Mouse (Mus musculus): ENCODE data around the gene Nudt16l1. TPM values are rescaled to one million over a fixed set of nuclear protein-coding genes. Genes with fewer than 3 reads are reported as not detected.

Gene Nudt16l1
- polyA plus RNA-seq, 2 experiments = 28.8 to 51.8 TPM

DNA sequence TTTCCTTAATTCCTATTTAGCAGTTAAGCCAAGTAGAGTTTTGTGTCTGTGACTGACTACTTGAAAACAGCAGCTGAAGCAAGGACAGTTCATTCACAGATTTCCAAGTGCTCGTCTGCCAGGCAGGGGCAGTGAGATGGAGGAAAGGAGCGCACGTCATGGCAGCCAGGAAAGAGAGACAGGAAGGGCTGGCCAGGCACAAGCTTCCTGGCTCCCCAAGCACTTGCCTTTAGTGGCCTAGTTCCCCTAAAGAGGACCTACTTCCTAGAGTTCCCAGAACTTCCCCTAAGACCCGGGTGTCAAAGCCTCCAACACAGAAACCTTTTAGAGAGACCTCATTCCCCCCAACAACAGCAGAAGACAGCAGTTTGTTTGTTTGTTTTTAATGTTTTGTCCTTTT lies 18.0 kb upstream of the Nudt16l1 start:
- no peak for DNase-seq (ENCODE audit: low read depth in 3 of 3, low spot score in 3 of 3)
- Histone ChIP-seq H3K9ac (replicated peaks) (no peak overlapping the region), H3K9me3 (ENCODE audit: control insufficient read depth, low read length) (no peaks in the 10 kb centered on the region), H3K4me1 (replicated peaks; ENCODE audit: control insufficient read depth in 2 of 2, insufficient read depth in 2 of 2, low read length in 1 of 2) (0 out of 4 replicates have a peak, but pooled peaks cover 0 to 2% of the 10 kb centered on the region in 2 experiments), H3K4me2 (ENCODE audit: low read depth) (no peak overlapping the region), H3K4me3 (ENCODE audit: insufficient read depth in 1 of 2, low read depth in 2 of 2, low read length in 2 of 2) (no peak overlapping the region), H3K27me3 (ENCODE audit: control insufficient read depth, insufficient read depth, low read length) (no peaks in the 10 kb centered on the region), H3K27ac (no peak overlapping the region), H3K36me3 (replicated peaks; ENCODE audit: control insufficient read depth, insufficient read depth, low read depth) (no peaks in the 10 kb centered on the region; the same call in none of the 2 replicates)
- no peak for ATAC-seq (ENCODE audit: insufficient read depth)
- TF ChIP-seq EP300 (IDR thresholded peaks at IDR 0.05; ENCODE audit: low read depth) (no peak), CTCF (IDR thresholded peaks at IDR 0.05; ENCODE audit: low read depth) (no peak)
- WGBS (ENCODE audit: insufficient replicate concordance) = 31% methylated on average over 4 of the region's 4 CpGs

DNA sequence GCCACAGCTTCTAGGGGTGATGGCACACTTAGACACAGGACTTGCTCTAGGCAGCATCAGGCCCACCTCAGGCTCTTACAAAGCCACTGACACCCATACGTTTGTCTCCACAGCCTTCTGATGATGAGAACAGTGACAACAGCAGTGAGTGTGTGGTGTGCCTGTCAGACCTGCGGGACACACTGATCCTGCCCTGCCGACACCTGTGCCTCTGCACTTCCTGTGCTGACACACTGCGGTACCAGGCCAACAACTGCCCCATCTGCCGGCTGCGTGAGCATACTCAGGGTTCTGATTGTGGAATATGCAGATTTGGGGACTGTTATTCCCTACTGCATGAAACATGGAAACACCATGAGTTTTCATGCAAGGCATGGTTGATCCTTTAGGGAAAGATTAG lies 16.1 kb upstream of the Nudt16l1 start:
- Histone ChIP-seq H3K4me3 (ENCODE audit: insufficient read depth in 1 of 2, low read depth in 2 of 2, low read length in 2 of 2) (no peak overlapping the region), H3K4me2 (ENCODE audit: low read depth) (no peak overlapping the region), H3K9me3 (ENCODE audit: control insufficient read depth, low read length) (no peaks in the 10 kb centered on the region), H3K27ac (no peak overlapping the region), H3K4me1 (replicated peaks; ENCODE audit: control insufficient read depth in 2 of 2, insufficient read depth in 2 of 2, low read length in 1 of 2) (0 out of 4 replicates have a peak, but pooled peaks cover 0 to 5% of the 10 kb centered on the region in 2 experiments), H3K9ac (replicated peaks) (no peak overlapping the region), H3K27me3 (ENCODE audit: control insufficient read depth, insufficient read depth, low read length) (no peaks in the 10 kb centered on the region), H3K36me3 (replicated peaks; ENCODE audit: control insufficient read depth, insufficient read depth, low read depth) (no peaks in the 10 kb centered on the region; the same call in none of the 2 replicates)
- DNase-seq (ENCODE audit: low read depth in 3 of 3, low spot score in 3 of 3) (no peak), ATAC-seq (ENCODE audit: insufficient read depth) (no peak)
- TF ChIP-seq EP300 (IDR thresholded peaks at IDR 0.05; ENCODE audit: low read depth) (no peak), CTCF (IDR thresholded peaks at IDR 0.05; ENCODE audit: low read depth) (no peak)
- WGBS (ENCODE audit: insufficient replicate concordance) = 79% methylated on average over 6 of the region's 6 CpGs

DNA sequence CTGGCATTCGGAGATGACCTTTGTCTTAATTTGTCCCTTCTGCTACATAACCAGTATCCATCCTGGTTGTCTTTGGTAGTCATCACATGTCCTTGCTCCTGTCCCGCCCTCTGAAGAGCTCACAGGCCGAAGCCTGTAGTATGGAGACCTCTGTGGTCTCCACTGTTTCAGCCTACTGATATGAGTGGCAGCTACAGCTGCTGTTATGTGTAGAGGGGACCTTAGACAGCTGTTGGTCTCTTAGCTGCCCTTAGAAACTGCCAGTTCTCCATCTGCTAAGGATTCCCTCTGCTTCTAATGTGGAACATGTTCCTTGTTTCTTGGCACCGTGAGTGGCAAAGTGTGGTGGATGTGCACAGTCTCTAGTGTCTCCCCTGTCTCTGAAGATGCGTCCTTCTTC lies 14.6 kb upstream of the Nudt16l1 start:
- Histone ChIP-seq H3K9ac (replicated peaks) (no peak overlapping the region), H3K27me3 (ENCODE audit: control insufficient read depth, insufficient read depth, low read length) (no peaks in the 10 kb centered on the region), H3K4me2 (ENCODE audit: low read depth) (no peak overlapping the region), H3K9me3 (ENCODE audit: control insufficient read depth, low read length) (no peaks in the 10 kb centered on the region), H3K4me1 (replicated peaks; ENCODE audit: control insufficient read depth in 2 of 2, insufficient read depth in 2 of 2, low read length in 1 of 2) (0 out of 4 replicates have a peak, but pooled peaks cover 0 to 8% of the 10 kb centered on the region in 2 experiments), H3K27ac (no peak overlapping the region), H3K36me3 (replicated peaks; ENCODE audit: control insufficient read depth, insufficient read depth, low read depth) (no peaks in the 10 kb centered on the region; the same call in none of the 2 replicates), H3K4me3 (ENCODE audit: insufficient read depth in 1 of 2, low read depth in 2 of 2, low read length in 2 of 2) (no peak overlapping the region)
- TF ChIP-seq CTCF (IDR thresholded peaks at IDR 0.05; ENCODE audit: low read depth) (no peak), EP300 (IDR thresholded peaks at IDR 0.05; ENCODE audit: low read depth) (no peak)
- ATAC-seq (ENCODE audit: insufficient read depth) (no peak), DNase-seq (ENCODE audit: low read depth in 3 of 3, low spot score in 3 of 3) (no peak)
- WGBS (ENCODE audit: insufficient replicate concordance) = 71% methylated on average over 5 of the region's 5 CpGs

DNA sequence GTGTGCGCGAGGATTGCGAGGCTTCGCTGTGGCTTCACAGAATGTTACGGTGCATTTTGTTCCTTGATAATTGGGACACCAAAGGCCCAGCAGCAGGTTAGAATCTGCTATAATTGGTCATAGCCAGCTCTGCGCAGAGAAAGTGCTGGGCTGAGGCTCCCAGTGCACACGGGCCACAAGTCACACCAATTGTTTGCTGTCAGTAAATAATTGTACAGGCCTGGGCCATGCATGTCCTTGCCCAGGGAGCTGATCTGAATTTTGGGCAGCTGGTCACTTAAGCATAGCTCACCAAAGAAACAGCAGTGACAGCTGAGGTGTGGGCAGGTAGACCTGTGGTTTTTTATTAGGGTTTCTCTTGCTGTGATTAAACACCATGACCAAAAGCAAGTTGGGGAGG lies 10.6 kb upstream of the Nudt16l1 start:
- no peak for DNase-seq (ENCODE audit: low read depth in 3 of 3, low spot score in 3 of 3)
- Histone ChIP-seq H3K9ac (replicated peaks) (no peak overlapping the region), H3K4me3 (ENCODE audit: insufficient read depth in 1 of 2, low read depth in 2 of 2, low read length in 2 of 2) (no peak overlapping the region), H3K4me2 (ENCODE audit: low read depth) (no peak overlapping the region), H3K27me3 (ENCODE audit: control insufficient read depth, insufficient read depth, low read length) (no peaks in the 10 kb centered on the region), H3K36me3 (replicated peaks; ENCODE audit: control insufficient read depth, insufficient read depth, low read depth) (peaks cover 3% of the 10 kb centered on the region), H3K9me3 (ENCODE audit: control insufficient read depth, low read length) (no peaks in the 10 kb centered on the region), H3K27ac (no peak overlapping the region), H3K4me1 (replicated peaks; ENCODE audit: control insufficient read depth in 2 of 2, insufficient read depth in 2 of 2, low read length in 1 of 2) (0 out of 4 replicates have a peak, but pooled peaks cover 0 to 6% of the 10 kb centered on the region in 2 experiments)
- TF ChIP-seq CTCF (IDR thresholded peaks at IDR 0.05; ENCODE audit: low read depth) (no peak), EP300 (IDR thresholded peaks at IDR 0.05; ENCODE audit: low read depth) (no peak)
- 0 out of 2 replicates have a peak, but pooled peaks have one; percentile 17 for ATAC-seq (ENCODE audit: insufficient read depth)
- 84% methylated on average over 7 of the region's 7 CpGs for WGBS (ENCODE audit: insufficient replicate concordance)

DNA sequence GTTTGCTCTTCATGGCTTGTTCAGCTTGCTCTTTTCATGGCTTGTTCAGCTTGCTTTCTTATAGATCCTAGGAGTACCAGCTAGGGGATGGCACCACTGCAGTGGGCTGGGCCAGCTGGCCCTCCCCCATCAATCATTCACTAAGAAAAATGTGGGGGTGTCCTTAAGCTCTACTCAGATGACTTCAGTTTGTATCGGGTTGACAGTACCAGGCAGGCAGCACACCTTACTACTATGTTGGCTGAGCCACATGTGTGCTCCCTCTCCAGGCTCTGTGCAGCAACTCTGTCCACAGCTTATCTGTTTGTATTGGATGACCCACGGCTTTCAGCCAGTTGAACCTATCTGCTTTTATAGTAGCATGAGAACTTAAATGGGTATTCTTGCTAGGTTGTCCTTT lies 10.1 kb upstream of the Nudt16l1 start:
- H3K27ac ChIP-seq = no peak overlapping the region
- no peak overlapping the region for H3K4me2 ChIP-seq (ENCODE audit: low read depth)
- ATAC-seq (ENCODE audit: insufficient read depth) (no peak), DNase-seq (ENCODE audit: low read depth in 3 of 3, low spot score in 3 of 3) (no peak)
- H3K4me1 ChIP-seq (replicated peaks; ENCODE audit: control insufficient read depth in 2 of 2, insufficient read depth in 2 of 2, low read length in 1 of 2) = 0 out of 4 replicates have a peak, but pooled peaks cover 0 to 6% of the 10 kb centered on the region in 2 experiments
- peaks cover 3% of the 10 kb centered on the region for H3K36me3 ChIP-seq (replicated peaks; ENCODE audit: control insufficient read depth, insufficient read depth, low read depth)
- TF ChIP-seq EP300 (IDR thresholded peaks at IDR 0.05; ENCODE audit: low read depth) = no peak
- no peaks in the 10 kb centered on the region for H3K27me3 ChIP-seq (ENCODE audit: control insufficient read depth, insufficient read depth, low read length)
- no peaks in the 10 kb centered on the region for H3K9me3 ChIP-seq (ENCODE audit: control insufficient read depth, low read length)
- no peak overlapping the region for H3K9ac ChIP-seq (replicated peaks)
- no peak overlapping the region for H3K4me3 ChIP-seq (ENCODE audit: insufficient read depth in 1 of 2, low read depth in 2 of 2, low read length in 2 of 2)
- WGBS (ENCODE audit: insufficient replicate concordance) = 55% methylated on average over 2 of the region's 2 CpGs

All from liver, embryonic 14.5 days (tissue).